Mouse (Mus musculus): ENCODE results near the gene Sel1l3. TPM values are rescaled to one million over a fixed set of nuclear protein-coding genes. Genes with fewer than 3 reads are reported as not detected.

Sel1l3 gene
- polyA plus RNA-seq, 1 experiment = 47.7 TPM

DNA sequence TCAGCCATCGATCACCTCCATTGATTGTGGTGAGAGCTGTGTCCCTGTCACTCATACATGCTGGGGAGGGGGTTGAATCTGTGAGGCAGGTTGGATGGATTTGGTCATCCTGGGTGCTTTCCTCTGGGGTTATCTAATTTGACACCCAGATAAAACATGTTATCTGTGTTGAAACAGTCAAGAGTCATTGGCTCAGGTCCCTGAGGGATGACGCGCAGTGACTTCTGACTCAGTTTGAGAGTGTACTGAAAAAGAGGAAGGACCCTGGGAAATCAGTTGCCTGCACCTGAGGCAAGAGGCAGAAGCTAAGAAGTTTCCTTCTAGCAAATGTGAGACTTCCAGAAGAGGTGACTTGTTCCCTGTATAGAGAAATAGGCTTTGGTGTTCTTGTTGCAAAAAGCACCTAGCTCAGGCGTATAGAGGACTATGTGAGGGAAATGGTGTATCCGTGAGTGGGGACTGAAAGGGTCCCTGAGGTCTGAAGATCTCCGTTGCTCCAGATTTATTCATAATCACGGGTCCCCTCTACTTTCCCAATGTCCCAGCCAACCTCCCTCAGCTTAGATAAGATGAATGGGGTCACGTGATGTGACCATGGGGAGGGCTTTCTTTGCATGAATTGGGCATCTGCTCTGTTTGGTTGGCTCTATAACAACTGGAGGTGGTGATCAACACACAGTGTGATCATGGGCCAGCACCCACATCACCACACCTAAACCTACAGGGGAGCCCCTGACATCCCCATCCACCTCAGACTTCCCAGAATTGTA lies 73.4 kb downstream of the Sel1l3 start:
- Histone ChIP-seq H3K4me3 (ENCODE audit: insufficient read depth, low read length) (no peak overlapping the region), H3K4me1 (ENCODE audit: control insufficient read depth, insufficient read depth, low read length) (peaks cover 16% of the 10 kb centered on the region), H3K27ac (ENCODE audit: insufficient read depth, low read length) (no peak overlapping the region)
- TF ChIP-seq CTCF (IDR thresholded peaks at IDR 0.05; ENCODE audit: extremely low read depth, insufficient read depth, low read length) = no peak
- no peak for TF ChIP-seq POLR2A (IDR thresholded peaks at IDR 0.05; ENCODE audit: extremely low read depth, insufficient read depth, low read length)

DNA sequence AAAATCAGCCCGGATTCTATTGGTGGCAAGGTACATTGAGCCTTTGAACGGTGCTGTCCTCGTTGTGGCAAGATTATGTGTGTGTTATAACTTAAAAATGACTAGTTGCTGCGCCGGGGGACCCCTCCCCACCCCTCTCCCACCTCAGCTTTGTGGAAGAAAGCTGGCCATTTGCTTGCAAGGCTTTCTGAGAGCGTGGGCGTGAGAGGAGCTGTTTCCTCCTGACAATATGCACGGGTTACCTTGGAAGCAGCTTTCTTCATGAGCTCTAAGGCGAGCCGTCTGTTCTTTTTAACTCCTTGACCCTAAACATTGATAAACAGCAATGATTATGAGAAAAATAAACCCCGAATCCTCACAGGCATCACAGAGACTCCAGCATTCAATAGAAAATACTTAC lies 74.2 kb downstream of the Sel1l3 start:
- no peak overlapping the region for H3K4me3 ChIP-seq (ENCODE audit: insufficient read depth, low read length)
- TF ChIP-seq POLR2A (IDR thresholded peaks at IDR 0.05; ENCODE audit: extremely low read depth, insufficient read depth, low read length) (no peak), CTCF (IDR thresholded peaks at IDR 0.05; ENCODE audit: extremely low read depth, insufficient read depth, low read length) (no peak)
- no peak overlapping the region for H3K27ac ChIP-seq (ENCODE audit: insufficient read depth, low read length)
- peaks cover 16% of the 10 kb centered on the region for H3K4me1 ChIP-seq (ENCODE audit: control insufficient read depth, insufficient read depth, low read length)

DNA sequence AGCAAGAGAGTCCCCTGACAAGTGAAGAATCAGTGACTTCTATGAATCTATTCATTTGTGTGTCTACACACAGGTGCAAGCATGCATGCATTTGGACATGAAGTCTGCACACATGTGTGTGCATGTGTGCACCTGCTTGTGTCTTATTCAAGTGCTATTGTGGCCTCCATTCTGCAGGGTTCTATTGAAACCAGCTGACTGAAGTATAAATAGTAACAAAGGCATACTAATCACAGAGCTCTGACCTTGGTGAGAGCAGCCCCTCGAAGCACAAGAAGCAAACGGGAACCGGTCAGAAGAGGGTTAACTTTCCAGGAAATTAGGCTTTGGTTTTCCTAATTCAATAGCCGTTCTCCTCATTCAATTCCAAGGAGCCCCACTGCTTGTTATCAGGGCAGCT lies 74.6 kb downstream of the Sel1l3 start:
- no peak for TF ChIP-seq CTCF (IDR thresholded peaks at IDR 0.05; ENCODE audit: extremely low read depth, insufficient read depth, low read length)
- no peak for TF ChIP-seq POLR2A (IDR thresholded peaks at IDR 0.05; ENCODE audit: extremely low read depth, insufficient read depth, low read length)
- H3K4me1 ChIP-seq (ENCODE audit: control insufficient read depth, insufficient read depth, low read length) = peaks cover 16% of the 10 kb centered on the region
- no peak overlapping the region for H3K4me3 ChIP-seq (ENCODE audit: insufficient read depth, low read length)
- H3K27ac ChIP-seq (ENCODE audit: insufficient read depth, low read length) = no peak overlapping the region; the same call in 1 of the 2 replicates

DNA sequence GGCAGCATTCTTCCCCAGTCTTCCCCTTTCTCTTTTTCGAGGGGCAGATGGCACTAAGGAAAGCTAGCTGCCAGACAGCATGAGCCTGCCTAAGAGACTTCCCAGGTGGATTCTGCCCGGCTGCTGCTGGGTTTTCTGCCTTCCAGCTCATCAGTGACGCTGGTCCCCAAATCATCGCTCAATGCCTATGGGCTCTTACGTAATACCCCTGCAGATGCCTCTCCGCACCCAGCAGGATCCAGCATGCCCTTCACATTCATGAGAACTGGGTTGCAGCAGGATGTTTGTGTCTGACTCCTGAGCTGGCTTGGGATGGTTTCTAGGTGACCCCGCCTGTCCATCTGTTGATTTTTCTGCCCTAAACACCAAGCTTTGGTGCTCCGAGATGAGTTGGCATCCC lies 75.7 kb downstream of the Sel1l3 start:
- H3K4me1 ChIP-seq (ENCODE audit: control insufficient read depth, insufficient read depth, low read length) = peaks cover 16% of the 10 kb centered on the region
- TF ChIP-seq CTCF (IDR thresholded peaks at IDR 0.05; ENCODE audit: extremely low read depth, insufficient read depth, low read length) (no peak), POLR2A (IDR thresholded peaks at IDR 0.05; ENCODE audit: extremely low read depth, insufficient read depth, low read length) (no peak)
- peak overlapping the region; percentile 55 for H3K27ac ChIP-seq (ENCODE audit: insufficient read depth, low read length)
- no peak overlapping the region for H3K4me3 ChIP-seq (ENCODE audit: insufficient read depth, low read length)

DNA sequence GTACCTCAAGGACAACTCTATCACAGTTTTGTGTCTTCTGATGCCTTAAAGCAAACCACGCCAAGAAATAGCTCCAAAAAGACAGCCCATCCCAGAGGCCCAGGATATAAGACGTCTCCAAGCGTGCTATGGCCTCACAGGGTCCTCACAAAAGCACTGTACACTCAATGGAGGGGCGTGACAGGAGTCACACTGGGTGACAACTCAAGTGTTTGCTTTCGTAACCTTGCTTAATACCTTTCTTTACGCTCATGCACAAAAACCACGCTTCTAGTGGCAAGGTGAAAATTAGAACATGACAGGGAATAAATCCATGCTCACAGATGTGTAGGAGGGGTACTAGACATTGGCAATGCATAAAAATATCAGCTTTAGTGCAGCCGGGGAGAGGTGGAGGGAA lies 77.7 kb downstream of the Sel1l3 start:
- H3K27ac ChIP-seq (ENCODE audit: insufficient read depth, low read length) = no peak overlapping the region

DNA sequence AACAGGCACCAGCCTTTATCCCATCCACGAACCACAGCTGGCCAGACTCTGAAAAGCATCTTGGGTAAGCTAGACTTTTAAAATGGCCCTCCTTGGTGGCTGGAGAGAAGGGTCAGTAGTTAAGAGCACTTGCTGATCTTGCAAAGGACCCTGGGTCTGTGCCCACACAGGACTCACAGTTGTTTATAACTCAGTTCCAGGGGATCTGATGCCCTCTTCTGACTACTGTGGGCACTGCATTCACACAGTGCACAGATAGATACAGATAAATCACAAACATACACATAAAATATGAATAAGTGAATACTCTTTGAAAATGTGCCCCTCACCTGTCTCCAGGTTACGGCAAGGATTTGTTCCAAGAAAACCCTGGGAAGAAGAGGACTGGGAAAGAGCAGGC lies 79.7 kb downstream of the Sel1l3 start:
- H3K4me3 ChIP-seq (ENCODE audit: insufficient read depth, low read length) = no peak overlapping the region
- TF ChIP-seq CTCF (IDR thresholded peaks at IDR 0.05; ENCODE audit: extremely low read depth, insufficient read depth, low read length) (no peak), POLR2A (IDR thresholded peaks at IDR 0.05; ENCODE audit: extremely low read depth, insufficient read depth, low read length) (no peak)
- H3K27ac ChIP-seq (ENCODE audit: insufficient read depth, low read length) = no peak overlapping the region
- H3K4me1 ChIP-seq (ENCODE audit: control insufficient read depth, insufficient read depth, low read length) = peaks cover 7% of the 10 kb centered on the region

More for the DNA sequence above, 77.7 kb downstream of the Sel1l3 start:
- peaks cover 13% of the 10 kb centered on the region for H3K4me1 ChIP-seq (ENCODE audit: control insufficient read depth, insufficient read depth, low read length)
- TF ChIP-seq CTCF (IDR thresholded peaks at IDR 0.05; ENCODE audit: extremely low read depth, insufficient read depth, low read length) (no peak), POLR2A (IDR thresholded peaks at IDR 0.05; ENCODE audit: extremely low read depth, insufficient read depth, low read length) (no peak)
- H3K4me3 ChIP-seq (ENCODE audit: insufficient read depth, low read length) = no peak overlapping the region

DNA sequence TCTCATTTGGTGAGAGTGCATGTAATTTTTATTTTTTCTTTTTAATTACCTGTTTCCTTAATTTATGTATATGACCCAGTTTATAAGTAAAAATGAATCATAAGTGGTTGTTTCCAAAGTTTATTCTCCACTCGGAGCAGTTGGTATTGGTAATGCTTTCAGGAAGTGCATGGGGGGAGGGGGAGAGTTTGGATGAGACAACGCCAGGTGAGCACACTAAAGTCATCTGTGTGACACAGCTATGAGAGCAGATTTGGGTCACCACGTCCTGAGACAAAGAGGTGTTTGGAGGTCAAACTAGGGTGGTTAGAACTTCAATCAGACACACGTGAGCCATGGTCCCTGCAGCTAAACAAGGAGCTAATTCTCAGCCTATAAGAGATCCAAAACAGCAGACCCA lies 89.0 kb downstream of the Sel1l3 start:
- TF ChIP-seq POLR2A (IDR thresholded peaks at IDR 0.05; ENCODE audit: extremely low read depth, insufficient read depth, low read length) (no peak), CTCF (IDR thresholded peaks at IDR 0.05; ENCODE audit: extremely low read depth, insufficient read depth, low read length) (no peak)
- H3K27ac ChIP-seq (ENCODE audit: insufficient read depth, low read length) = no peak overlapping the region
- no peaks in the 10 kb centered on the region for H3K4me1 ChIP-seq (ENCODE audit: control insufficient read depth, insufficient read depth, low read length)
- H3K4me3 ChIP-seq (ENCODE audit: insufficient read depth, low read length) = no peak overlapping the region

DNA sequence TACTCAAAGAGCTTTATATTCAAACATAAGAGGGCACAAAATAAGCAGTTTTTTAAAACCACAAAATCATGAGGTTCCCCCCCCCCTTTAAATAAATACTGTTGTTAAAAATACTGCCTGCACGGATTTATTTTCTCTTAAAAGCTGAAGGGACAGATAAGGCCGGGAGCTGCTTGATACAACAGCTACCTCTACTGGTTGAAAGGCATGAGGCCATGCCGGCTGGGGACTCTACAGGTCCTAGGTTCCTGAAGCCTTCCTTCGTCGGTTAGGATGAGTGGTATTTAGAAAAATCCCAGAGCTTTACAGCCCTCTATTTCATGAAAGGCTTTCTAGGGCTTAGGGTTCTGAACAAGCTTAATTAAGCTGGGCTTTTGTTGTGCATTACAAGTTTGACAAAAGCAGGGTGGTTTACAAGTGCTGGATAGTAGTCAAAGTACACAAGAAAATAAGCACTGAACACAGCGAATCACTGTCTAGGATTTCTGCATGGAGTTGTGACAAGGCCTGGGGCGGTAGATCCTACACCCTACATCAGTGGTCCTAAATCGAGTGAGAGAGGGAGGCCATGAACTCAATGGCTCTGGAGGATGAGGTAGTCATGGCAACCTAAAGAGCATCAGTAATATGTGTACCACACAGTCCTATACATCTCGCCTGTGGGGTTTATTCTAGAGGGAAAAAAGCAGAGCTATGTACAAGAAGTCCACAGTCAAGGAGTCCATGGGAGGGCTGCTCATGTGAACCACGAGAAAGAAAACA lies 90.0 kb downstream of the Sel1l3 start:
- Histone ChIP-seq H3K4me3 (ENCODE audit: insufficient read depth, low read length) (no peak overlapping the region), H3K27ac (ENCODE audit: insufficient read depth, low read length) (no peak overlapping the region), H3K4me1 (ENCODE audit: control insufficient read depth, insufficient read depth, low read length) (no peaks in the 10 kb centered on the region)
- peak; percentile 71 for TF ChIP-seq CTCF (IDR thresholded peaks at IDR 0.05; ENCODE audit: extremely low read depth, insufficient read depth, low read length)
- TF ChIP-seq POLR2A (IDR thresholded peaks at IDR 0.05; ENCODE audit: extremely low read depth, insufficient read depth, low read length) = no peak

DNA sequence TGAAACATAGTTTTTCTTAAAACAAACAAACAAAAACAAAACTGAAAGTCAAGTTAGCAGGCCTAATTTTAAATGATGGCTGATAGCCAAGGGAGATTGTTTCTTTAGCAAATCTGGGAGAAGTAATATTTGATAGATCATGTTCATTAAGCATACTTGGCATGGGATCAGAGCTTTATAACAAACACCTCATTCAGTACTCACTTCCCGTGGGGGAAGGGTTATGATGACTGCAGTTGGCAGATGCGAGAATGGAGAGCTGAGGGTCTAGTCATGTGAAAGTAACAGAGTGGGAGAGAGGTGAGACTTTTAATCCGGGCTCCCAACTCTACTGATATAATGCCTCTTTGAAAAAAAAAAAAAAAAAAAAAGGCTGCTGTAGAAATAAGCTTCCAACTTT lies 94.0 kb downstream of the Sel1l3 start:
- Histone ChIP-seq H3K4me3 (ENCODE audit: insufficient read depth, low read length) (no peak overlapping the region), H3K4me1 (ENCODE audit: control insufficient read depth, insufficient read depth, low read length) (no peaks in the 10 kb centered on the region; the same call in 1 of the 2 replicates), H3K27ac (ENCODE audit: insufficient read depth, low read length) (no peak overlapping the region)
- no peak for TF ChIP-seq POLR2A (IDR thresholded peaks at IDR 0.05; ENCODE audit: extremely low read depth, insufficient read depth, low read length)
- TF ChIP-seq CTCF (IDR thresholded peaks at IDR 0.05; ENCODE audit: extremely low read depth, insufficient read depth, low read length) = no peak

DNA sequence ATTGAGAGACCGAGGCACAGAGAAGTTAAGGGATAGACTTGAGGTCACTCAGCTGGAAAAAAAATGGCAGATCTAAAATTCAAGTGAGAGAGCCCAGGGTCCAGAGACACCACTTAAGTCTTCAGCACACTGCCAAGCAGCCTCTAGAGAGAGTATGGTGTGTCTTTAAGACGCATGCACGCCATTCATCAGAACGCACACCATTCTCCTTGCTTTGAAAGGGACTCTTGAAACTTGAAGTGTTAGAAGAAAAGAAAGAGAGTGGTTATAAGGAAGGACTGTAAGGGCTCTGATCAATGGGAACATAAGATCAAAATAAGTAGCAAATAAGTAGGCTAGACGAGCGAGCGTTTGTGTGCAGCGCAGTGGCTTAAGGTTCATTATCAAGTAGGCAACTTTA lies 95.5 kb downstream of the Sel1l3 start:
- Histone ChIP-seq H3K4me1 (ENCODE audit: control insufficient read depth, insufficient read depth, low read length) (no peaks in the 10 kb centered on the region; the same call in 1 of the 2 replicates), H3K27ac (ENCODE audit: insufficient read depth, low read length) (no peak overlapping the region), H3K4me3 (ENCODE audit: insufficient read depth, low read length) (no peak overlapping the region)
- TF ChIP-seq POLR2A (IDR thresholded peaks at IDR 0.05; ENCODE audit: extremely low read depth, insufficient read depth, low read length) (no peak), CTCF (IDR thresholded peaks at IDR 0.05; ENCODE audit: extremely low read depth, insufficient read depth, low read length) (no peak)
